Mouse (Mus musculus) kidney, adult 2 months (tissue): ENCODE results near the gene Gm37240. TPM values are rescaled to one million over a fixed set of nuclear protein-coding genes. Genes with fewer than 3 reads are reported as not detected.

Experiments used
- DNase-seq: peaks from one replicate; pipeline ENCODE4 v3.0.0; 2021
- H3K27ac ChIP-seq: fragments of 200-500 bp; 2 replicates; pipeline ENCODE4 v1.5.1; 2012; ENCODE audit warnings: low read depth, low read length, control low read depth, inconsistent platforms; ENCODE audit not compliant: insufficient read depth
- H3K27me3 ChIP-seq: fragments of 200-500 bp; replicated peaks from 2 replicates; pipeline ENCODE4 v1.6.1; 2012; ENCODE audit warnings: mild to moderate bottlenecking, moderate library complexity, low read length, inconsistent platforms; ENCODE audit not compliant: control insufficient read depth, insufficient read depth
- H3K36me3 ChIP-seq: fragments of 200-500 bp; 2 replicates; pipeline ENCODE4 v1.6.1; 2012; ENCODE audit warnings: mild to moderate bottlenecking, moderate library complexity, low read length, inconsistent platforms; ENCODE audit not compliant: control insufficient read depth, insufficient read depth
- H3K4me1 ChIP-seq: fragments of 200-500 bp; 2 replicates; pipeline ENCODE4 v1.6.1; 2011; ENCODE audit warnings: low read length; ENCODE audit not compliant: control insufficient read depth, insufficient read depth
- H3K4me3 ChIP-seq: fragments of 200-500 bp; 2 replicates; pipeline ENCODE4 v1.5.1; 2011; ENCODE audit warnings: mild to moderate bottlenecking, low read depth, low read length, control low read depth; ENCODE audit not compliant: insufficient read depth
- CTCF ChIP-seq: fragments of 200-500 bp; conservative IDR thresholded peaks from 2 replicates; pipeline ENCODE4 v1.5.1; 2011; ENCODE audit warnings: low read depth, mild to moderate bottlenecking, control low read depth, low read length, moderate library complexity, mixed read lengths; ENCODE audit not compliant: insufficient read depth, insufficient read length
- POLR2A ChIP-seq: fragments of 200-500 bp; IDR thresholded peaks from one replicate; pipeline ENCODE4 v1.6.1; 2011; ENCODE audit warnings: low read depth, low read length, control low read depth
- WGBS: fragments of 180-500 bp; shearing (Covaris S2); methylation state at CpG from one replicate; pipeline ENCODE4 v1.1.7; 2018; 5-methylcytosine and 5-hydroxymethylcytosine counted together
- polyA plus RNA-seq: library from polyadenylated mRNA; depleted of rRNA; stranded (reverse); fragments of >200 nt; gene quantifications from 2 replicates; pipeline ENCODE4 v1.2.3, GENCODE M21; 2012

Gm37240 gene
- polyA plus RNA-seq, 1 experiment, result 5.5 TPM

- TF ChIP-seq POLR2A, result no peak
- Histone ChIP-seq H3K27ac (no peak overlapping the region), H3K27me3 (no peaks in the 10 kb centered on the region), H3K4me3 (no peak overlapping the region), H3K4me1 (no peaks in the 10 kb centered on the region), H3K36me3 (no peaks in the 10 kb centered on the region)
- DNase-seq, result no peak
- WGBS, result 80% methylated on average over 5 of the region's 5 CpGs
Observed at GRCm38 (mm10) chr3:85364591-85365343, 522.6 kb downstream of the Gm37240 start.

- no peaks in the 10 kb centered on the region for H3K27me3 ChIP-seq
- no peak overlapping the region for H3K27ac ChIP-seq
- no peaks in the 10 kb centered on the region for H3K36me3 ChIP-seq
- no peaks in the 10 kb centered on the region for H3K4me1 ChIP-seq
- no peak overlapping the region for H3K4me3 ChIP-seq
- TF ChIP-seq POLR2A (no peak), CTCF (no peak)
- WGBS, result 73% methylated on average over 7 of the region's 7 CpGs
- peak; percentile 8 for DNase-seq
Observed at GRCm38 (mm10) chr3:85362883-85363282, 524.4 kb downstream of the Gm37240 start.

- H3K27ac ChIP-seq, result no peak overlapping the region
- no peak for DNase-seq
- H3K4me3 ChIP-seq, result no peak overlapping the region
- no peaks in the 10 kb centered on the region for H3K4me1 ChIP-seq
- WGBS, result 83% methylated on average over 3 of the region's 3 CpGs
- H3K36me3 ChIP-seq, result no peaks in the 10 kb centered on the region
- H3K27me3 ChIP-seq, result no peaks in the 10 kb centered on the region
- no peak for TF ChIP-seq POLR2A
- TF ChIP-seq CTCF, result no peak
Observed at GRCm38 (mm10) chr3:85356373-85356772, 530.9 kb downstream of the Gm37240 start.

GRCm38 (mm10) chr3:85348021-85348420, 539.3 kb downstream of the Gm37240 start:
- no peak overlapping the region for H3K27ac ChIP-seq
- H3K4me3 ChIP-seq, result no peak overlapping the region
- TF ChIP-seq POLR2A (no peak), CTCF (no peak)
- 34% methylated on average over 6 of the region's 6 CpGs for WGBS
- no peaks in the 10 kb centered on the region for H3K36me3 ChIP-seq
- no peaks in the 10 kb centered on the region for H3K27me3 ChIP-seq
- DNase-seq, result no peak
- H3K4me1 ChIP-seq, result no peaks in the 10 kb centered on the region

- Histone ChIP-seq H3K4me1 (no peaks in the 10 kb centered on the region), H3K27ac (no peak overlapping the region), H3K27me3 (no peaks in the 10 kb centered on the region), H3K4me3 (no peak overlapping the region), H3K36me3 (no peaks in the 10 kb centered on the region)
- TF ChIP-seq CTCF, result no peak
- no peak for TF ChIP-seq POLR2A
- 66% methylated on average over 12 of the region's 12 CpGs for WGBS
- no peak for DNase-seq
Observed at GRCm38 (mm10) chr3:85341103-85341860, 546.0 kb downstream of the Gm37240 start.

- Histone ChIP-seq H3K27me3 (no peaks in the 10 kb centered on the region), H3K4me1 (no peaks in the 10 kb centered on the region), H3K27ac (no peak overlapping the region), H3K36me3 (no peaks in the 10 kb centered on the region), H3K4me3 (no peak overlapping the region)
- WGBS, result 23% methylated on average over 3 of the region's 3 CpGs
- TF ChIP-seq CTCF (no peak), POLR2A (no peak)
- DNase-seq, result no peak
Observed at GRCm38 (mm10) chr3:85340491-85340890, 546.8 kb downstream of the Gm37240 start.

- Histone ChIP-seq H3K36me3 (no peaks in the 10 kb centered on the region), H3K4me3 (no peak overlapping the region), H3K27ac (no peak overlapping the region), H3K27me3 (no peaks in the 10 kb centered on the region), H3K4me1 (no peaks in the 10 kb centered on the region)
- WGBS, result 82% methylated on average over 2 of the region's 2 CpGs
- no peak for TF ChIP-seq POLR2A
- TF ChIP-seq CTCF, result no peak
- no peak for DNase-seq
Observed at GRCm38 (mm10) chr3:85339926-85340325, 547.4 kb downstream of the Gm37240 start.
